Mouse (Mus musculus) bone marrow macrophage, adult 2 months (primary cell): ENCODE results near the gene Ncapd2.

ENCODE experiments used
- CTCF ChIP-seq: IDR thresholded peaks from 2 replicates; pipeline ENCODE4 v1.5.1; 2012; ENCODE audit warnings: low read depth, mild to moderate bottlenecking, low read length, moderate library complexity
- POLR2A ChIP-seq: IDR thresholded peaks from 2 replicates; pipeline ENCODE4 v1.6.1; 2012; ENCODE audit warnings: mild to moderate bottlenecking, low read depth, low read length, borderline replicate concordance

DNA sequence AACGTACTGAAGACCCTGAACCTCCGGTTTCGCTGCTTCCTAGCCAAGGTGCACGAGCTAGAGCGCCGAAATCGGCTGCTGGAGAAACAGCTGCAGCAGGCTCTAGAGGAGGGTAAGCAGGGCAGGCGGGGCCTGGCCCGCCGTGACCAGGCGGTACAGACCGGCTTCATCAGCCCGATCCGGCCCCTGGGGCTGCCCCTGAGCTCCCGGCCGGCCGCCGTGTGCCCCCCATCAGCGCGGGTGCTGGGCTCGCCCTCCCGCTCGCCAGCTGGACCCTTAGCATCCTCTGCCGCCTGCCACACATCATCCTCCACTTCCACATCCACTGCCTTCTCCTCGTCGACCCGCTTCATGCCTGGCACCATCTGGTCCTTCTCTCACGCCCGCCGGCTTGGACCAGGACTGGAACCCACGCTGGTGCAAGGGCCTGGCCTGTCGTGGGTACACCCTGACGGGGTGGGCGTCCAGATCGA, 46.0 kb downstream of the Ncapd2 start:
- TF ChIP-seq CTCF (no peak), POLR2A (no peak)
